Mouse (Mus musculus) kidney, postnatal 36 days (tissue): ENCODE results near the gene Psmb11.

Experiments used
- DNase-seq, 2 experiments: peaks; one replicate each; pipeline ENCODE4 v3.0.0; 2021 to 2022; ENCODE audit warnings: mixed read lengths in 2 of 2

The Psmb11 gene

DNA sequence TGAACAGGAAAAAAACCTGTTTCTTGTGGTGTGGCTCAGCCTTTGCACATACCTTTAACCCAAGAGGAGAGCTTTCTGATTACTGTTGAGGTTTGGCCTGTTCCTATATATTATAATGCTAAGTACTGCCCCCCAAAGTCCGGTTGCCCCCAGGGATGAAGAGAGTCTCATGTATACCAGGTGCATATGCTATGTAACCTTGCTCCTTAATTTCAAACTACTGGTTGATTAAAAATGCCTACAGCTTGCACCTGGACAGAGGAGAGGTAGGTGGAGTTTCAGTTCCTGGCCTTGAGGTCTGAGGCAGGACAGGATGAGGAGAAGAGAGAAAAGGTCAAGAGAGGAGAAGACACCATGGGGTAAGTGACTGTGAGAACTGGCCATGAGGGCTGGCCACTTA lies at the start of gene Psmb11:
Gene Psmb11, plus strand, starts transcription at position 301 of the 400 bp plus-strand sequence.
- no peak for DNase-seq

DNA sequence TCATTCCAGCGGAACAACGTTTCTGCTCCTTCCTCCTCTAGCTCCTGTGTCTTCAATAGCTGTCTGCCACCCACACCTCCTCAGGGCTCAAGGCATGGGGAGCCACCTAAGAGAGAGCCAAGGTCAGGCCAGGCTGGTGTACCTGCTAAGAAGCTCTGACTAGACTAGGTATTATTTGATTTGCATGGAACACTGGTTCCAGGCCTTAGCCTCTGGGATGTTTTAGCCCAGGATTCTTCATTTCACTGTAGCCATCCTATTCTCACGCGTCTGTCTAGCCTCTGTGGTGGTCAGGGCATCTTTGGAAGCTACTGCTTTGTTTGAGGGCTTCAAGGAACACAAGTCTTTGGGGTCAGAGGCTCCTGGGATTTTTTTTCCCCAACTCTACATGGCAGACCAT lies 49.1 kb upstream of the Psmb11 start:
- DNase-seq: no peak

DNA sequence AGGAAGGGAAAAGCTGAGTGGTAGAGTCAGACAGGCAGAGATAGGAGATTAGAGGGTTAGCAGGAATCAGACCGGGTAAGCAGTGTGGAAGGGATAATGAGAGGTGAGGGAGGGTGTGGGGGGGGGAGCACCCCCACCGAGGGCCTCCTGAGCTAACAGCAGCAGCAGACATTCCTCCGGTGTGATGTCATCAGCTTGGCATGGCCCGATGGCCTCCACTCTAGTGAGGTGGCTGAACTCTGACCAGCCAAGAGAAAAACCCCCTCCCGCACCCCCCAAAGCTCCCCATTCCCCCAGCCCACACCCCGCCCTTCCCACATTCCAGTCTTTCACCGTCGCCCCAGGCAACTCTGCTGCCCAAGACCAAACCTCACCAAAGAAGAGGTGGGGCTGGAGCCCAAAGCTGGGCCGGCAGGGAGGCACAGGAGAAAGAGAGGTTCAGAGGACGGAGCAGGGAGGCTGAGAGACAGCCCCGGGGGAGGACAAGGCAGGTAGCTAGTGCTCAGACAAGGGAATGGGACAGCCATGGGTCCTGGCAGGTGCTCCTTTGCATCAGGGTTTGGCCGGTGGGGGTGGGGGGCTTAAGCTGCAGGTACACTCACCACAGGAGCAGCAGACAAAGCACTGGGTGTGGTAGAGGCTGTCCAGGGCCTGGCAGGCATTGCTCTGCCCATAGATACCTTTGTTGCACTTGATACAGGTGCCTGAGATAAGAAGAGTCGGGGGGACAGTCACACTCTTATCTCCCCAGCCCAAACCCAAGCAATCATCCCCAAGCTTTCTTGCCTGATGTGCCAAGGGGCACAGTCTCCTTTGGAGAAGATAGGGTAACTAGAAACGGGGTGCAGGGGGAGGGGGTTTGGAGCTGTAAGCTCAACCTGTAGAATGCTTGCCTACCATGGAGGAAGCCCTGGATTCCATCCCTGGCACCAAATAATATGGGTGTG lies 48.2 kb upstream of the Psmb11 start:
- DNase-seq: peak; percentile 78 to 88

DNA sequence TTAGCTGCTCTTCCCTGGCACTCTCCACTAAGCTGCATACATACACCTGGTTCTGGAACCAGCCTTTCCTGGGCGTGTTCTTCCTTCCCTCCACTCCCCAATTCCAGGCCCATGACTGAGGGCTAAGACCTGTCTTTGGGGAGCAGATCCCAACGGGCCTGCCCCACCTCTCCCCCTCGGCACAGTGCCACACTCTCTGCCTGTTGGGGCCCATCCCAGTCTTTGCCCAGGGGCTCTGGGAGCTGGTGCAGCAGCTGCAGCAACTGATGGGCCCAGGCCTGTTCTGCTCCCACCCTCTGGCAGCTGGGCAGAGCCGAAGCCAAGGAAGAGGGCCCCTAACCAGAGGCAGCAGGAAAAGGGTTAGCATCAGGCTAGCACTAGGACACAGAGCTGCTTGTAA lies 47.0 kb upstream of the Psmb11 start:
- DNase-seq: peak in 1 of 2 experiments; percentile 14

DNA sequence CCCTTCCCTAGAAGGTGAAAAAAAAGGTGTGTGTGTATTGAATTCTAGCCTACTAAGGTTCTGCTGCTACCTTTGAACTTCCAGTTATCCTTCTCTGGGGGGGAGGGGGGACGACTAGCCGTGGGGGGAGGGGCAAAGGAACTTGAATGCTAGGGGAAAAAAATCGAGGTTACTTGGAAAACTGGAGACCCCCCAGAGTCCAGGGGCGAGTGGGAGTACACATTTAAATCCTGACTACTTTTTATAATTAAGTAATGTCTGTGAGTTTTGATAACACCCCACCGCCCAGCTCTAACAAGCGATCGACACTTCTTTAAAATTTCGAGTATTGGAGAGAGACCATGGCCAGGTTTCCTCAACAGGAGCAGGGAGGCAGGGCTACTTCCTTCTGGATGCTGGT lies 46.2 kb upstream of the Psmb11 start:
- peak in 1 of 2 experiments; percentile 12 for DNase-seq

DNA sequence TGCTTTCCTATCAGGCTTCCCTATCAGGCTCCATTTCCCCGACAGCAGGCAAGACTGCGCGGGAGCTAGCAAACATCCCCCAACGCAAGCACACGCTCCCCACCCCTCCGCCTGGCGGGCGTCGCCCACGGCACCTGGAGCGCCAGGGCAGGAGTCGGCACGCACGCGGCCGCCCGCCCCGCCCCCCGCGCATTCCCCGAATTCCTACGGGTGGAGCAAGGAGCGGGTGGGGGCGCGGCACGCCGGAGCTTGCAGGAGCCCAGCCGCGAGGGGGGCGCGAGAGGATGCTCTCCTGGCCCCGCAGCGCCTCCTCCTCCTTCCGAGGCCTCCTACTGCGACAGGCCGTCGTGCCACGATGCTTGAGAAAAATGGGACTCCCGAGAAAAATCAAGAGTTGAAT lies 45.6 kb upstream of the Psmb11 start:
- DNase-seq: peak; percentile 88 to 93

DNA sequence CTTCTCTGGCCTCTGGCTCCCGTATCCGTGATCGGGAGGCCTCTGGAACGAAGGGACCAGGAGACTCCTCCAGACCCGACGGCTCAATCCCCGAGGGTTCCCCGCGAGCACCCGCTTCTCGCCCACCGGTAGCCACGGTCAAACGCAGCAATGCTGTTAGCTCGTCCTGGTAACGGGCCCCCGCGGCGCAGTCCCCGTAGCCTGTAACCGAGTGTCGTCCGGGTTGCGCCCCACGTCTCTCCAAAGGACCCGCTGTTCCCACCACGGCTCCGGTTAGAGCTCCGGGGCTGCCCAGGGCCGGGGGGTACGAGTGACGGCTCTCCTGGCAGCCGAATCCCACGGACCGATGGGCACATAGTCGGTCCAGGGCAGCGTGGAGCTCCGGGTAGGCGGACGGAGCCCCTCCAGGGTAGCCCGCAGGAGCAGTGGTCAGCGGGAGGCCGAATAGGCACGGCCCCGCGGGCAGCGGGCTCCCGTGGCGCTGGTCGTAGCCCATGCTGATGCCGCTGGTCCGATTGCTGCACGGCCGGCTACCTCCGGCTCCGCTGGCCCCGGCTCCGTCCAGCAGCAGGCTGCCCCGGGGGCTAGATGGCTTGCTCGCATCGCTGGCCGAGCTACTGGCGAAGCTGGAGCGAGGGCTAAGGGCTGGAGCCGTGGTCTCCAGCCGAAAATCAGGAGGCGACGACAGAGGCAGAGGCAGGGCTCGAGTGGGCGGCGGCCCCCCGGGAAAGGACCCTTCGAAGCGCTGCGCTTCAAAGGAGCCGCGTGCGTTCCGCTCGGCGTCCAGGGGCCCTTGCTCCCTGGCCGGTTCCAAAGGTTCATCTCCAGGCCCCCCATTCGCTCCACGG lies 44.8 kb upstream of the Psmb11 start:
- peak; percentile 36 to 72 for DNase-seq

DNA sequence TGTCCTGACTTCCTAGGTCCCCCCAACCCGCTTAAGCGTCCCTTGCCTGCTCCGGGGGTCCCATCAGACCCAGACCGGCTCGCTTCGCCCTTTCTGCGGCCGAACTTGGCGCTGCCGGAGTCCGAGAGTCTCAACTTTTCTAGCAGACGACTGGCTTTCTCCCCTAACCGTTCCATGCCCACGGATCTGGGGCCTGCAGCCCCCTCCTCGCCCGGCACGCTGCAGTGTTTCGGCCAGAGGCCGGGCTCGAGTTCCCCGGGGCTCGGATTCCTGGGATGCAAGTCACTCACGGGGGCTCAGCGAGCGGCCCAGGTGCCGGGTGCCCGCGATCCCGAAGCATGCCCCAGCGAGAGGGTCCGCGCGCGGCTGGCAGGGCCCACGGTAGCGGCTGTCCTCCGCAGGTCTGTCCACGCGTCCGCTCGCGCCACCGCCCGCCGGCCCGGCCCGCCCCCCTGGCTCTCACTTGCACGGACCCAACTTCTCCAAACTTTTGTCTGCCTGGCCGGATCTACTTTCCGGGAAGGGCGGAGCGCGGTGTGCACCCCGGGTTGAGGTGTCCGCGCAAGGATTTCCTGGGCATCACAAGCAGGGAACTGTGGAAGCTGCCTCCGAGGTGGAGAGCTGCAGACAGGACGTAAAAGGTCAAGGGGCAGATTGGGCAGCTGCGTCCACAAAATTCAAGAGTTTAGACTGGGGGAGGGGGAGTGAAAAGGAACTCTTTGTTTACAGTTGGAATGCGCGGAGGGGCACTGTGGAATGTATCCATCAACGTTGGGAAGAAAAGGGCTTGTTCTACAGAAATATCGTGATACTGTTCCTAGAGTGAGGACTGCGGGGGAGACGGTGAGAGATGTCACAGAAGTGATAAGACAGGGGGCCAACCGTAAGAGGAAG lies 43.9 kb upstream of the Psmb11 start, which contains the start of gene Ajuba:
Gene Ajuba, minus strand, starts transcription at position 470 of the 894 bp plus-strand sequence.
- peak; percentile 94 for DNase-seq

DNA sequence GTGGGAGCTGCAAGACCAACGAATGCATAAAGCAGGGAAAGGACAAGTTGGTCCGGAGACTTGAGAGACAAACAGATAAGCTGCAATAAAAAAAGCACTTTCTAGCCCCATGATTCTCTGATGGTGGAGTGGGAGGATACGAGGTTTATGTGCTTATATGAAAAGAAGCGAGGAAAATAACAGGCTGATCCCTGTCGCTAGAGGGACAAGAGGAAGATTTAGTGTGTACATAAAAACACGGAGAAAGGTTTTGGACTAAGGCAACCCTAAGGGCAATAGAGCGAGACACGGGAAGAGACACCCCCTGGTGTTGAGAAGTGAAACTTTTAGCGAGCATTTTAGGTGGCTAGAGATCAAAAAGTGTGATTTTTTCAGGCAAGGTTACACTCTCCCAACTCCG lies 43.2 kb upstream of the Psmb11 start:
- peak; percentile 56 to 63 for DNase-seq

DNA sequence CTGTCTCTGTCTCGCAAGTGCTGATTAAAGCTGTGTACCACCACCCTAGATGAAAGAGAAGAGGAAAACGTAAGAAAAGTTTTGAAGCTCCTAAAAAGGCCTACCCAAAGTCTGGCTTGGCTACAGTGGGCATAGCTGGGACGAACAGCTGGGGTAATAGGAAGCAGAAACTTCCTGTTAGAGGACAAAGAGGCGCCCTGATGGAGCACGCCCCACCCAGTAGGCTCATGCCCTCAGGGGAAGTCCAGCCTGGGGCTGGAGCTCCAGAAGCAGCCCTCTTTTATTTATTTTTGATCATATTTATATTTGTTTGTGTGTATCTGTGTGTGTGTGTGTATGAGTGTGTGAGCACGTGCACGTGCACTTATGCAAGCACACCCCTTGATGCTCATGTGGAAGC lies 41.6 kb upstream of the Psmb11 start:
- no peak for DNase-seq

DNA sequence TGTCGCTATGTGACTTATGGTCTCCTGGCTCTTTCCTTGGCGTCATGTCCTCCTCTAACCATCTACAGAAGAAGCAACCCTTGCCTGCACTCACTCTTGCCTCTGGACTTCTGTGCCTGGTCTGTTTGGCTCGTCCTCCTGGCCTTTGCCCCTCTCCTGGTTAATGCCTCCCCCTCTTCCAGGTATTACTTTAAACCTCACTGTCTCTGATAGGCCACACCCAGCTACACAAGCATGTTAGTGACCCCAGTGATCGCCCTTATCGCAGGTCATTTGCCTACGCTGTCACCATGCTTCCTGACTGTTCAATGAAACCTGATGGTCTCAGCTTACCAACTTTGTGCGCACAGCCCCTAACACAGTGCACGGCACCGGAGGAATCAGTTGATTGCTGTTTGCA lies 38.7 kb upstream of the Psmb11 start:
- DNase-seq: peak; percentile 35 to 48

DNA sequence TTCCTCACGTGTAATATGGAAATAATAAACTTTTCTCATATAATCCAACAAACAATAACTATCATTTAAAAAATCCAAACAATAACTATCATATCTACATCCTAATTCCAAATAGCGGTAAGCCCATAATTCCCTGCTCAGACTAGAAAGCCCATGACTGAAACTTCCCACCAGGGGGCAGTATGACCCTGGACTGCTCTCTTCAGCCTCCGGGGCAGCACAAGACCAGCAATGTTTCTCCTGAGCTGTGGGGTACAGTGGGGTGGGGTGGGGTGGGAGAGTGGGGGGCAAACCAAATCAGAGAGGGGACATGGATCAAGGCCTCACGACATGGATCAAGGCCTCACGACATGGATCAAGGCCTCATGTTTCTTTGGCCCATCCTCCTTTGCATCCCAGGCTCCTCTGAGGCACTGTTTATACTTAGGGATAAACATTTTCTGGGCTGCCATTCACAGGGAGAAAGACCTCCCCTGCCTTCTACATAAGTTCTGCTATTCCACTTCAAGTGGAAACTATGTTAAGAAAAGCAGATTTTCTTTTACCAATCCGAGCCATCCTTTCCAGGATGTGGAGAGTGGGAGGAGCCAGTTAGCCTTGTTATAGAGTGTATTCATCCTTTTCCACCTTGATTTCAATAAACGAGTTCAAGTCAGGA lies 37.4 kb upstream of the Psmb11 start:
- DNase-seq: peak; percentile 57 to 83

DNA sequence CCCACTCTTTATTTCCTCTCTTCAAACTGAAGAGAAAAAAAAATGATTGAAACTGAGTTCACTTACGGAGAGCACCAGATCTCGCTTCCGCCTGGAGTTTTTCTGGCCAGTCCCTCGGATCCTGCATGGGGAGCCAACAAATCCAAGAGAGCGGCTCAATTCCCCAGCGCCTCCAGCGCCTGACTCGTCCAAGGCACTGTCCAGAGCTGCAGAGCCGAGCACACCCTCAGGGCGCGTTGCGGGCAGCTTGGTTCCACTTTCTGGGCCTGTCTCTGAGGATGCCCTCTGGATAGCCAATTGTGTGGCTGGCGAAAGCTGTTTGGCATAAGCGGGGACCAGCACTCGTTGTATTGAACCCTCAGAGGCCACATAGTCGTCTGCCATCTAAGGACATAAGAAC lies 30.2 kb upstream of the Psmb11 start:
- DNase-seq: no peak

DNA sequence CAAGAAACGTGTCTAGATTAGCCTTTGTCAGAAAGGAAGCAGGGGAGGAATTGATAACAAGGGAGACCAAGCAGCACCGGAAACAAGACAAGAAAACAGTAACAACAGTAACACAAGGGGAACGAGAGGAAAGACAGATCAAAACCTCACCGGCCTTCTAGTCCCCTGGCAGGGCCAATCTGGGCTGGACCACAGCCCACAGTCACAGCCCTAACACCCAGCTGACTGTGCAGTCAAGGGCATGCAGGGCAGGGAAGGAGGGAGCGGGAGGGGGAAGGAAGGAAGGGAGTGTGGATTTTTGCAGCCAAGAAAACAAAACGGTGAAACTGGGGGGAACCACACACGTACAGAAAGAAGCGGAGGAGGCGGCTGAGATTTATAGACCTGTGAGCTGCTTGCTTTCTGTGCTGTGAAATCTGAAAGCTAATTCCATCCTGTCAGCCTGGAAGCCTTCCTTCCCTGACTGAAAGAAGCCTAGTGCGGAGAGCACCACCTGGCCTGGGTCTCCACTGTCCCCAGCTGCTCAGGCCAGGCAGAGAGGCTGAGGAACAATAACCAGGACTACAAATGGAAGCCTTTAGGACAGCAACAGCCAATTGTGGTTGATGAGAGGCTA lies 28.8 kb upstream of the Psmb11 start:
- peak; percentile 33 to 60 for DNase-seq

DNA sequence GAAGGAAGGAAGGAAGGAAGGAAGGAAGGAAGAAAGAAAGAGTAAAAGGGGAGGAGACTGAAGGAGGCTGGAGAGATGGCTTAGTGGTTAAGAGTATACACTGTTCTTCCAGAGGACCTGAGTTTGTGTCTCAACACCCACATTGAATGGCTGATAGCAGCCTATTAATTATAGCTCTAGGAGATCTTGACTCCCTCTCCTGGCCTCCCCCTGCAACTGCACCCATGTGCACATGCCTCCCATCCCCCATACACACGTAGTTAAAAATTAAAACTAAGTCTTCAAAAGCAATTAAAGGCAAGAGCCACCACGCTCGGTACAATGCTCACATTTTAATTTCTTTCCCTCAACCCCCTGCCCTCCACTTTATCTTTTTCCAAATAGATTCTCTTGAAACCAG lies 27.2 kb upstream of the Psmb11 start:
- DNase-seq: no peak

DNA sequence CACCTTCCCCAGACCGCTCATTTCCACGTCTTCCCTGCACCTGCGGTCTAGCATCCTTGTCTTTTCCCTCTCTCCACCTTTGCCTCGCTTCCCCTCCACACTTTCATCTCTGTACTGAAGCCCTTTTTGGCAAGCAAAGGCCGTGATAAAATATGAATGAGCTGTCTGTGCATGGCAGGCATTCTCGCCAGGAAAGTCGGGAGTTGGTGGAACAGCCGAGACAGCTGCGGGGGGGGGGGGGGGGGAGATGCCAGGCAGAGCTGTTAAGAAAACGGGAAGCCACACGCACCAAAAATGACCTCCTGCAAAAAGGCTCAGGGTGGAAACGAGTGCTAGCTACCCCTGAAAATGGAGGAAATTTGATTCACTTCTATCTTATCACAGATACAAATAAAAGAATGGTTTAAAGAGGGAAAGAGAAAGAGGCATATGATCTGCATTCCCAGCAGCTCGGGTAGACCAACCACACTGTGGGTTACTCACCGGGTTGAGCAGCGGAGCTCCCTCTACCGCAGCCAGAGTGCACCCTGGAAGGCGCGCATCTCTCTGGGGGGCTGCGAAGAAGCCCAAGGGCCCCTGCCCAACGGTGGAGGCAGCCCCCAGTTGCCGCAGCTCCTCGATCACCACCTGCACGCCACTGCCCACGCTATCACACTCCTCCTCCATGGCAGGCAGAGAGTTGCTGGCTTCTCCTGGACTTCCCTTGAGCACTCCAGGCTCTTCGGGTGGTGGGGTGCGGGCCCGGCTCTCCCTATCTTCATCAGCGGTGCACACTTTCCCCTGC lies 26.4 kb upstream of the Psmb11 start:
- no peak for DNase-seq

DNA sequence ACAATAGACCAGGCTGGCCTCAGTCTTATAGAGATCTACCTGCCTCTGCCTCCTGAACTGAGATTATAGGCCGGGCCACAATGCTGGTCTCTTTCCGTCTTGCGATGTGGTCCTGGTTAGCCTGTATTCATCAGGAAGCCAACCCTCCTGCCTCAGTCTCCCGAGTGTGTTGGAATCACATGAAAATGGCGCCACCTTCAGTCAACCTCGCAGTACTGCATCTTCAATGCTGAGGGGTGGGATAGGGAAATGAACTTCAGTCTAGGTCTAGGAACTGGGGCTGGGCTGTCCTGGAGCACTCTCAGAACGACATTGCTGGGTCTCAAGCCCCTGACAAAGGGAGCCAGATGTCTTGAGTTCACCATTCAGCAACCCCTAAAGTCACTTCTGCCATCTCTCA lies 24.1 kb upstream of the Psmb11 start:
- peak in 1 of 2 experiments; percentile 44 for DNase-seq

DNA sequence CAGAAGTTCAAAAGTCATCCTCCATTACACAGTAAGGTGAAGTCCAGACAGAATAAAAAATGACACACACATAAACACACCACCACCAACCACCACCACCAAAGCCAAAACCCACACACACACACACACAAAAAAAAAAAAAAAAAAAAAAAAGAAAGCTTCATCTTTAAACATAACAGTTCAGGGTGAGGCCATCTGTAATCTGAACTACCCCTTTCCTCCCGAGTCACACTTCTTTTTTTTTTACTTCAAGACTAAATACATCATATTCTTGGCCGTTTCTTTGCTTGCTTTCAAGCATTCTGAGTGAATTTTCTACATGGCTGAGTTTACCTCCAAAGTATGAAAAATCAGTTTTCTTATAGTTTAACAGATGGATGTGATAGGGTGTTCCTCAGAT lies 19.6 kb upstream of the Psmb11 start:
- no peak for DNase-seq

DNA sequence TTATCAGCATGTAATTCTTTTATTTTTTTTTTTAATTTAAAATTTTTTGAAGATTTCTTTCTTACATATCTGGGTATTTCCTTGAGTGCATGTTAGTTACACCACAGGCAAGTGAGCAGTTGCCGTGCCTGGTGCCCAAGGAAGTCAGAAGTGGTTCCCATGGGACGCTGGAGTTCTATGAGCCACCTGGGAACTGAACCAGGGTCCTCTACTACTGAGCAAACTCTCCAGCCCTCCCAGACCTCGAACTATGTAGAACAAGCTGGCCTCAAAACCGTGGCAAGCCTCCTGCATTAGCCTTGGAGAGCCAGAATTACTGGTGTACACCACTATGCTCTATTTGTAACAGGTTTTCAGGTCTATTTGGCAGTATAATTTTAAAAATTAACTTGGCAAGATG lies 18.6 kb upstream of the Psmb11 start:
- DNase-seq: peak in 1 of 2 experiments; percentile 14

DNA sequence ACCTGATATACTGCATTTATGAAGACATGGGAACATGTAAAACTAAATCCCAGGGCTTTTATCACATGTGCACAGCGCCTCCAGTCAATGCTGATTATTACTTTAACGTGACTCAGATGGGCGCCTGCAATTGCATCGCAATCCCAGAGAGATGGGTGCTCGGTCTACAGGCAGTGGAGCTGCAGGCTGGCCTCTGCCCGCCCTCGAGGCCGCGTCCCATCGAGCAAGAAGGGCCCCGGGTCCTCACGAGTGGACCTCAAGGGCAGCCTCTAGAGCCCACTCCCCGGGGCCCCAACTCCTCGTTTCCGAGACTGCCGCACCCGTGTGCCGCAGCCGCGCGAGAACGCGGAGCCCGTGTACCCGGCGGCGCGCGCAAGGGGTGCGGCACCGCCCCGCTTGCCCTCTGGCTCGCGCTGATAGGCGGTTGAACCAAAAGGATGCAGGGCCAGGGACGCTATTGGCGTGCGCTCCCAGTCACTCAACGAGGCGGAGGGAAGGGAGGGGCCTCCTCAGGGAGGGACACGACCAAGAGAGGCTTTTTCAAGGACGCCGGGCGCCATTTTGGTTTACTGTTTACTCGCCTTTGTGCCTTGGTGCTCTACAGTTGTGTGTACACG lies 18.1 kb upstream of the Psmb11 start:
- DNase-seq: peak; percentile 97 to 98
